17 mouse cellular contexts compared by ENCODE assay signal in genomic region chr3:86677573-86678155, GRCm38 (mm10).
DNase-seq lines count a peak whose midpoint lies in the region; ATAC-seq lines count a peak whose summit lies in the region.
"Had no signal": no experiment of that assay in that cellular context is flagged by ENCODE, and none has a peak within 500 bp of the region (broad histone marks: within the 10 kb centered on the region; RNA-seq: fewer than 3 reads in every experiment).

No protein-coding gene starts in this region.

- no peaks in the 10 kb centered on the region for H3K27me3 ChIP-seq in limb, embryonic 10.5 days (ENCODE audit: low read depth, poor library complexity, severe bottlenecking)
- H3K27me3 ChIP-seq: heart, embryonic 13.5 days; intestine, embryonic 15.5 days; midbrain, embryonic 13.5 days had no signal

- no peaks in the 10 kb centered on the region for H3K9me3 ChIP-seq in limb, embryonic 10.5 days (replicated peaks)
- H3K9me3 ChIP-seq: heart, embryonic 13.5 days; intestine, embryonic 15.5 days; midbrain, embryonic 13.5 days had no signal

- no peaks in the 10 kb centered on the region for H3K36me3 ChIP-seq in limb, embryonic 10.5 days
- H3K36me3 ChIP-seq: heart, embryonic 13.5 days; intestine, embryonic 15.5 days; midbrain, embryonic 13.5 days had no signal

- intact Hi-C loops in heart, postnatal 10 days (cut with DNase I): no loop called here

- H3K27ac ChIP-seq in limb, embryonic 10.5 days: no peak overlapping the region
- H3K27ac ChIP-seq: heart, embryonic 13.5 days; intestine, embryonic 15.5 days; midbrain, embryonic 13.5 days had no signal

- WGBS in limb, embryonic 10.5 days: 67% methylated on average over 2 of the region's 2 CpGs

- DNase-seq in 416B (ENCODE audit: low read depth) (peak; percentile 34), ES-CJ7 (ENCODE audit: low read depth, low spot score) (peak; percentile 83)
- DNase-seq in limb, embryonic 10.5 days (ENCODE audit: low spot score): no peak
- no peak for DNase-seq in kidney, postnatal 14 days
- DNase-seq in embryo, embryonic 10.5 days (ENCODE audit: low spot score): no peak
- DNase-seq in heart, postnatal 10 days: no peak
- DNase-seq: adrenal gland, postnatal 14 days; cerebellum, adult 9-11 months; gastrocnemius, postnatal 25 days; liver, postnatal 0 days; right cerebral cortex, postnatal 25 days had no signal

- ATAC-seq in common myeloid progenitor, adult 5-6 weeks (replicated peaks; ENCODE audit: low read depth, poor library complexity, severe bottlenecking): peak; percentile 60
- ATAC-seq in neutrophil, adult 5-6 weeks (ENCODE audit: extremely low read depth, insufficient number of reproducible peaks, low FRiP score, poor library complexity, severe bottlenecking): peak; percentile 58; the same call in 1 of the 2 replicates
- ATAC-seq: intestine, embryonic 15.5 days; liver, postnatal 0 days; midbrain, embryonic 13.5 days had no signal

- no peak overlapping the region for H3K4me3 ChIP-seq in limb, embryonic 10.5 days
- H3K4me3 ChIP-seq: heart, embryonic 13.5 days; intestine, embryonic 15.5 days; midbrain, embryonic 13.5 days; myocyte had no signal

- peaks cover 4% of the 10 kb centered on the region; the same call in 1 of the 2 replicates for H3K4me1 ChIP-seq in limb, embryonic 10.5 days
- H3K4me1 ChIP-seq: intestine, embryonic 15.5 days; midbrain, embryonic 13.5 days had no signal

Comparison
In these comparisons a context has a peak if more than half of its experiments do, and no peak if none do; other contexts are left out.
1. DNase-seq: peak in 416B (single experiment) and ES-CJ7 (single experiment); none in limb, embryonic 10.5 days (single experiment), kidney, postnatal 14 days (single experiment), embryo, embryonic 10.5 days (single experiment) and heart, postnatal 10 days (0 of 2).